Comparison of ENCODE assay signal across 10 mouse cellular contexts in genomic region chr11:87754603-87755002, GRCm38 (mm10). TPM values are rescaled to one million over a fixed set of nuclear protein-coding genes. Genes with fewer than 3 reads are reported as not detected.
DNase-seq lines count a peak whose midpoint lies in the region; ATAC-seq and TF ChIP-seq lines count a peak whose summit lies in the region.
"Had no signal": no experiment of that assay in that cellular context is flagged by ENCODE, and none has a peak within 500 bp of the region (broad histone marks: within the 10 kb centered on the region; RNA-seq: fewer than 3 reads in every experiment).

No protein-coding gene starts in this region.

- no peak for TF ChIP-seq CTCF in bone marrow, adult 2 months (IDR thresholded peaks at IDR 0.05; ENCODE audit: control insufficient read depth, insufficient read depth, low read length)

- peak overlapping the region; percentile 42 for H3K4me2 ChIP-seq in heart, embryonic 13.5 days
- H3K4me2 ChIP-seq in stomach, embryonic 16.5 days (ENCODE audit: low read depth, low read length): no peak overlapping the region
- H3K4me2 ChIP-seq: forebrain, embryonic 15.5 days; intestine, embryonic 15.5 days had no signal

- 54% methylated on average over 5 of the region's 5 CpGs for WGBS in heart, embryonic 13.5 days
- 4% methylated on average over 5 of the region's 5 CpGs for WGBS in bone marrow, adult 2 months
- WGBS in stomach, embryonic 16.5 days: 62% methylated on average over 5 of the region's 5 CpGs
- 79% methylated on average over 5 of the region's 5 CpGs for WGBS in midbrain, embryonic 10.5 days

- peaks cover 5% of the 10 kb centered on the region for H3K4me1 ChIP-seq in heart, embryonic 13.5 days
- H3K4me1 ChIP-seq in bone marrow, adult 2 months (ENCODE audit: control insufficient read depth, insufficient read depth, low read length): peaks cover 9% of the 10 kb centered on the region; the same call in 1 of the 2 replicates
- peaks cover 3% of the 10 kb centered on the region; the same call in 1 of the 2 replicates for H3K4me1 ChIP-seq in stomach, embryonic 16.5 days (ENCODE audit: control insufficient read depth, insufficient read depth, low read length)
- H3K4me1 ChIP-seq in midbrain, embryonic 10.5 days: peaks cover 3% of the 10 kb centered on the region
- H3K4me1 ChIP-seq: forebrain, embryonic 15.5 days; intestine, embryonic 15.5 days had no signal

- peaks cover 25% of the 10 kb centered on the region for H3K27me3 ChIP-seq in heart, embryonic 13.5 days (replicated peaks)
- H3K27me3 ChIP-seq in stomach, embryonic 16.5 days (ENCODE audit: control insufficient read depth, insufficient read depth, low read length): no peaks in the 10 kb centered on the region
- peaks cover 7% of the 10 kb centered on the region for H3K27me3 ChIP-seq in midbrain, embryonic 10.5 days (ENCODE audit: low read depth, poor library complexity, severe bottlenecking)
- H3K27me3 ChIP-seq: forebrain, embryonic 15.5 days; intestine, embryonic 15.5 days had no signal

- no peaks in the 10 kb centered on the region for H3K36me3 ChIP-seq in heart, embryonic 13.5 days
- no peaks in the 10 kb centered on the region for H3K36me3 ChIP-seq in stomach, embryonic 16.5 days (ENCODE audit: control insufficient read depth, insufficient read depth, low read length)
- H3K36me3 ChIP-seq in midbrain, embryonic 10.5 days: no peaks in the 10 kb centered on the region
- H3K36me3 ChIP-seq: forebrain, embryonic 15.5 days; intestine, embryonic 15.5 days had no signal

- H3K9me3 ChIP-seq in heart, embryonic 13.5 days: no peaks in the 10 kb centered on the region
- H3K9me3 ChIP-seq in stomach, embryonic 16.5 days (replicated peaks; ENCODE audit: control insufficient read depth, low read length): no peaks in the 10 kb centered on the region
- H3K9me3 ChIP-seq in midbrain, embryonic 10.5 days (replicated peaks): no peaks in the 10 kb centered on the region
- H3K9me3 ChIP-seq: forebrain, embryonic 15.5 days; intestine, embryonic 15.5 days had no signal

- no peak overlapping the region for H3K27ac ChIP-seq in heart, embryonic 13.5 days (replicated peaks)
- peak overlapping the region; percentile 96 for H3K27ac ChIP-seq in bone marrow, adult 2 months (ENCODE audit: control insufficient read depth, insufficient read depth, low read depth, low read length, poor library complexity)
- peak overlapping the region; percentile 2; the same call in 1 of the 2 replicates for H3K27ac ChIP-seq in stomach, embryonic 16.5 days (ENCODE audit: low read length)
- no peak overlapping the region; the same call in 1 of the 2 replicates for H3K27ac ChIP-seq in midbrain, embryonic 10.5 days (replicated peaks)
- H3K27ac ChIP-seq: forebrain, embryonic 15.5 days; intestine, embryonic 15.5 days had no signal

- ATAC-seq in heart, embryonic 13.5 days (ENCODE audit: extremely low read depth, insufficient number of reproducible peaks, low FRiP score, low TSS enrichment): no peak
- ATAC-seq in stomach, embryonic 16.5 days (ENCODE audit: insufficient read depth, low FRiP score): no peak
- ATAC-seq: forebrain, embryonic 15.5 days had no signal

- no peak overlapping the region for H3K9ac ChIP-seq in heart, embryonic 13.5 days
- H3K9ac ChIP-seq in stomach, embryonic 16.5 days (ENCODE audit: low read length): no peak overlapping the region
- H3K9ac ChIP-seq: forebrain, embryonic 15.5 days; intestine, embryonic 15.5 days had no signal

- no peak for DNase-seq in heart, postnatal 36 days
- peak; percentile 70 for DNase-seq in lung, postnatal 36 days
- DNase-seq in embryo, embryonic 10 days (ENCODE audit: low spot score): no peak
- no peak for DNase-seq in layer of hippocampus, postnatal 10 days (ENCODE audit: low spot score in 2 of 2)
- no peak for DNase-seq in midbrain, embryonic 10.5 days (ENCODE audit: low spot score)

- no peak for TF ChIP-seq POLR2A in bone marrow, adult 2 months (IDR thresholded peaks at IDR 0.05; ENCODE audit: borderline replicate concordance, control insufficient read depth, low read depth, low read length)

- no peak overlapping the region for H3K4me3 ChIP-seq in heart, embryonic 13.5 days
- peak overlapping the region; percentile 64 for H3K4me3 ChIP-seq in bone marrow, adult 2 months (replicated peaks; ENCODE audit: control insufficient read depth, low read depth, low read length)
- no peak overlapping the region for H3K4me3 ChIP-seq in stomach, embryonic 16.5 days (replicated peaks; ENCODE audit: low read length)
- no peak overlapping the region for H3K4me3 ChIP-seq in midbrain, embryonic 10.5 days
- H3K4me3 ChIP-seq: forebrain, embryonic 15.5 days; intestine, embryonic 15.5 days had no signal

- intact Hi-C loops in heart, postnatal 36 days (cut with DNase I): no loop called here

RNA-seq across cellular contexts. Expression of gene Tspoap1, which starts 5.7 kb away (rescaled TPM):
- polyA plus RNA-seq in heart, embryonic 13.5 days (2015; fragmentation: Nextera tagmentation; extraction: Ambion mirVana): 0.47 and 0.51 TPM in 2 replicates
- under 1 TPM in 1 of 2 experiments, not detected in 1; 0.08 TPM for total RNA-seq in heart, postnatal 36 days (2021)
- 18.0 and 50.9 TPM in 2 replicates for polyA plus RNA-seq in bone marrow, adult 2 months (2011; ENCODE audit: insufficient read depth, insufficient read length, low replicate concordance, missing spikeins)
- 1.5 and 1.7 TPM in 2 replicates for polyA plus RNA-seq in stomach, embryonic 16.5 days (2015; fragmentation: Nextera tagmentation; extraction: Ambion mirVana)
- 100 to 1,000 TPM; 149 to 174 TPM for total RNA-seq in layer of hippocampus, postnatal 10 days (2021)
- 8.2 and 14.7 TPM in 2 replicates for polyA plus RNA-seq in midbrain, embryonic 10.5 days (2016; fragmentation: Nextera tagmentation; extraction: Ambion mirVana)

RNA-seq across cellular contexts. Expression of gene Supt4a, which starts 17.3 kb away (rescaled TPM):
- 104 and 115 TPM in 2 replicates for polyA plus RNA-seq in heart, embryonic 13.5 days (2015; fragmentation: Nextera tagmentation; extraction: Ambion mirVana)
- 10 to 100 TPM; 46.5 to 55.3 TPM for total RNA-seq in heart, postnatal 36 days (2021)
- polyA plus RNA-seq in bone marrow, adult 2 months (2011; ENCODE audit: insufficient read depth, insufficient read length, low replicate concordance, missing spikeins): 38.9 and 127 TPM in 2 replicates
- polyA plus RNA-seq in stomach, embryonic 16.5 days (2015; fragmentation: Nextera tagmentation; extraction: Ambion mirVana): 116 and 119 TPM in 2 replicates
- total RNA-seq in layer of hippocampus, postnatal 10 days (2021): 10 to 100 TPM; 56.1 to 59.9 TPM
- polyA plus RNA-seq in midbrain, embryonic 10.5 days (2016; fragmentation: Nextera tagmentation; extraction: Ambion mirVana): 157 and 171 TPM in 2 replicates

RNA-seq across cellular contexts. Expression of gene Mpo, which starts 38.8 kb away (rescaled TPM):
- 2.1 and 8.2 TPM in 2 replicates for polyA plus RNA-seq in heart, embryonic 13.5 days (2015; fragmentation: Nextera tagmentation; extraction: Ambion mirVana)
- not detected for total RNA-seq in heart, postnatal 36 days (2021)
- polyA plus RNA-seq in bone marrow, adult 2 months (2011; ENCODE audit: insufficient read depth, insufficient read length, low replicate concordance, missing spikeins): 330 and 630 TPM in 2 replicates
- 17.4 and 19.0 TPM in 2 replicates for polyA plus RNA-seq in stomach, embryonic 16.5 days (2015; fragmentation: Nextera tagmentation; extraction: Ambion mirVana)
- total RNA-seq in layer of hippocampus, postnatal 10 days (2021): under 1 TPM; 0.48 to 0.62 TPM
- 2.5 and 2.7 TPM in 2 replicates for polyA plus RNA-seq in midbrain, embryonic 10.5 days (2016; fragmentation: Nextera tagmentation; extraction: Ambion mirVana)

Comparison
In these comparisons a context has a peak if more than half of its experiments do, and no peak if none do; other contexts are left out.
1. H3K27ac ChIP-seq: peak in bone marrow, adult 2 months (single experiment) and stomach, embryonic 16.5 days (single experiment); none in heart, embryonic 13.5 days (single experiment) and midbrain, embryonic 10.5 days (single experiment).
2. RNA of gene Mpo, which starts 38.8 kb away (polyA plus RNA-seq): 330 to 630 TPM in bone marrow, adult 2 months; 17.4 to 19.0 TPM in stomach, embryonic 16.5 days, 2.5 to 2.7 TPM in midbrain, embryonic 10.5 days and 2.1 to 8.2 TPM in heart, embryonic 13.5 days; every median in the first group is over 10 times any median in the second.